Mouse (Mus musculus): Measurements from ENCODE around the gene BC030870. TPM values are rescaled to one million over a fixed set of nuclear protein-coding genes. Genes with fewer than 3 reads are reported as not detected.

The BC030870 gene
- not detected for polyA plus RNA-seq (2017; shearing (Covaris generic))

DNA sequence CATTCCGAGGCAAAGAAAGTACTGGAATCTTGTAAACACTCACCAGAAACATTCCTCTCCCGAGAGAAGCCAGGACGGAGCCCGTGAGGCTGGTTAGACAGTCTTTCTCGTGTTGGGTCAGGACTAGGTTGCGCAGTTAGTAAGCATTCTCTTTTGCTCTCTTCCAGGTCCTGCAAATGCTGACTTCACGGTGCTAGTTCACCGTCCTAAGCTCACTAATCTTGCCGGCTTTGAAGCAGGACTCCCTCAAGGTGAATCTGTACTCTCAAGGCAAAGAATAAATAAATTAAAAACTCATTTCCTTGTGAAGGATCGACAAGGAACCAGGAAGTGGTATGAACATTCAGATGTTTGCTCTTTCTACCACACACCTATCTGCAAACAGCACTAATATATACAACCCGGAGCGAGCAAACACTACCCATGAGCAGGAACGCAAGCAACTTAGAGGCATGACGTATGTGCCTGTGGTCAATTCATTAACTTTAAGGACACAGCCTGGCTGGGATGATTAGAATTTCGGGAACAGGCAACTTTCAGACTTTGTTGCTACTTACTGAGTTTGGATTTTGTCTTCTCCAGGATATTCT is at the start of gene BC030870:
TSS of gene BC030870 (minus strand) at position 365 of the 590 bp plus-strand sequence.

DNA sequence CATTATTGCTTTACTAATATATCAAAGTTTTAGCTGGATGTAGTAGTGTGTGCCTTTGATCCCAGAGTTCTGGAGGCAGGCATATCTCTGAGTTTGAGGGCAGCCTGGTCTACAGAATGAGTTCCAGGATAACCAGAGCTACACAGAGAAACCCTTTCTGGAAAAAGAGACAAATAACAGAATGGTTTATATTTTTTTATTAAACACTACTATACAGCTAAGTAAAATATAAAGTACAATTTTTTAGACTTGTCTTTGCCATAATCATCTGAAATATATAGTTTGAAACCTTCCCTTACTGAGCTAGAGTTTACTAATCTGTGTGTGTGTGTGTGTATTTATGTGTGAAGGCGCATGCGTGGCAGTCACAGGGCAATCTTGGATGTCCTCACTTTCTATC is 54.6 kb downstream of the BC030870 start, which contains the start of gene Gm10663:
TSS of gene Gm10663 (plus strand) at position 301 of the 400 bp plus-strand sequence.

DNA sequence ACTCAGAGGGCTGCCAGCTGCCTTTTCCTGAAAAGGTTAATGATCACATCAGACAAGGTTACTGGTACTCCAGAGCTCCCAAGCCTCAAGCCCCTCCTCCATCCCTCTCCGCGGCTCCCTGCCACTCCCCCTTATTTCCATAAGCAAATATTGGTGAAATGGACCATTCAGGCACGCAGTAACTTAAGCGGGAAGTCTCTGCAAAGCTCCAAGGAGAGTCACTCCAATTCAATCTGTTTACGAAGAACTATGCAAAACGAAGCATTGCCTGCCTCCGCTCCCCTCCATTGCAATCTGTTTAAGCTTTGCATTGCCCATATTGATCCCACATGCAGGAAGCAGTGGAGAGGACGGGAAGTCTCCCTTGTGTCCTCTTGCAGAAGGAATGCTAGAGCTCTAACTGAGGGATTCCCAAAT is 92.2 kb downstream of the BC030870 start, which contains the start of gene Apela:
TSS of gene Apela (minus strand) at position 220 of the 417 bp plus-strand sequence.

Other genes starting within 250 kb of the BC030870 start
- 73.4 TPM for gene Tmem192, start 182.4 kb downstream of the BC030870 start, polyA plus RNA-seq (2017; shearing (Covaris generic))
- gene Trim75, start 141.7 kb downstream of the BC030870 start, polyA plus RNA-seq (2017; shearing (Covaris generic)): not detected
- gene Trim61, start 111.0 kb downstream of the BC030870 start, polyA plus RNA-seq (2017; shearing (Covaris generic)): not detected
- not detected for gene Trim60, start 111.0 kb downstream of the BC030870 start, polyA plus RNA-seq (2017; shearing (Covaris generic))
- gene Apela, start 92.2 kb downstream of the BC030870 start, polyA plus RNA-seq (2017; shearing (Covaris generic)): not detected
- gene Gm10663, start 54.5 kb downstream of the BC030870 start, polyA plus RNA-seq (2017; shearing (Covaris generic)): not detected